Mouse (Mus musculus): ENCODE measurements around the gene Tk2. TPM values are rescaled to one million over a fixed set of nuclear protein-coding genes. Genes with fewer than 3 reads are reported as not detected.
"Not testable (repeated sequence)": the region's sequence is repeated elsewhere in the genome, so short reads cannot be mapped to it uniquely, and the experiment has no call there.

The Tk2 gene
- 17.2 and 18.0 TPM in 2 replicates for polyA plus RNA-seq (2011; ENCODE audit: insufficient read depth, insufficient read length, low read depth, missing spikeins)

DNA sequence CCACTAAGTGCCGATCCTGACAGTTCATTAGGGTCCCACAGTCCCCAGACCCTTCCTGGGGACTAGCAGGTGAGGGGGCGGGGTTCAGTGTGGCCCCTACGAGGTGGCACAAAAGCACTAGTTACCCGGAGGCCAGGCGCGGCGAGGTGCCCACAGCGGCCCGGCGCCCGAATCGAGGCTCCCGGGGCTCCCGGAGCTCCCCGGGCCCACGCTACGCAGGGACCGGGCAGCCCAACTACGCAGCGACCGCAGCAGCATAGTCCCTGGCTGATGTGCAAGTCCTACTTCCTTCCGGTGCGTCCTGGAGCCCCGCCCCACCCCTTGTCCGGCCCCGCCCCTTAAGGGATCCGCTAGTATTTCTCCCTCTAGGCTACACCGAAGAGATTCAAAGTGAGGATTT is at the start of gene Tk2:
Tk2 (minus strand) TSS at position 283 of the 400 bp plus-strand sequence.
- Histone ChIP-seq H3K4me1 (ENCODE audit: control insufficient read depth, insufficient read depth, low read length) (no peaks in the 10 kb centered on the region), H3K9me3 (replicated peaks; ENCODE audit: control insufficient read depth, insufficient read depth, low read length, poor library complexity, severe bottlenecking) (no peaks in the 10 kb centered on the region), H3K27me3 (ENCODE audit: control insufficient read depth, insufficient read depth, low read length, poor library complexity, severe bottlenecking) (no peaks in the 10 kb centered on the region), H3K4me3 (ENCODE audit: low read depth, low read length) (peak within 1 kb of the TSS; percentile 81), H3K9ac (ENCODE audit: low read depth, poor library complexity, severe bottlenecking) (peak within 1 kb of the TSS; percentile 84), H3K27ac (ENCODE audit: insufficient read depth, low read length) (no peak within 1 kb of the TSS), H3K36me3 (ENCODE audit: control insufficient read depth, insufficient read depth, low read length, poor library complexity, severe bottlenecking) (no peaks in the 10 kb centered on the region)
- TF ChIP-seq CTCF (IDR thresholded peaks at IDR 0.05; ENCODE audit: low read depth, low read length) (no peak), EP300 (IDR thresholded peaks at IDR 0.05; ENCODE audit: insufficient read depth, low read depth, low read length) (no peak), POLR2A (IDR thresholded peaks at IDR 0.05; ENCODE audit: insufficient read depth, low read length) (peak; percentile 32)

DNA sequence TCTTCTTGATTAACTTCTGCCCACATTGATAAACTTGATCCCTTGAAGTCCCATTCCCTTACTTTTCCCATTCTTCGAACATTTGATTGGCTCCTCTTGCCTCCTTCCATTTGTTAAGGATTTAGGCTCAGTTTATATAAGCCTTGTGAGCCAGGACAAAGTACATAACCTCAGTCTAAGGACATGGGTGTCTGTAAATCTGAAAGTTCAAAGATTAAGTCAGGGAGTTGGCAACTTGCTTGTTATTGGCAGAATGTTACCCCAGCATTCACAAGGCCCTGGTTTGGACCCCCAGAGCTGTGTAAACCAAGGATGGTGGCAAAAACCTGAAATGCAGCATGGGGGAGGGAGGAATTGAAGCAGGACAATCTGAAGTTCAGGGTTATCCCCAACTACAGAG is 46.0 kb upstream of the Tk2 start:
- Histone ChIP-seq H3K4me3 (ENCODE audit: low read depth, low read length) (no peak overlapping the region), H3K27me3 (ENCODE audit: control insufficient read depth, insufficient read depth, low read length, poor library complexity, severe bottlenecking) (no peaks in the 10 kb centered on the region), H3K9me3 (replicated peaks; ENCODE audit: control insufficient read depth, insufficient read depth, low read length, poor library complexity, severe bottlenecking) (peaks cover 13% of the 10 kb centered on the region), H3K9ac (ENCODE audit: low read depth, poor library complexity, severe bottlenecking) (no peak overlapping the region), H3K4me1 (ENCODE audit: control insufficient read depth, insufficient read depth, low read length) (no peaks in the 10 kb centered on the region), H3K27ac (ENCODE audit: insufficient read depth, low read length) (no peak overlapping the region), H3K36me3 (ENCODE audit: control insufficient read depth, insufficient read depth, low read length, poor library complexity, severe bottlenecking) (no peaks in the 10 kb centered on the region)
- TF ChIP-seq POLR2A (IDR thresholded peaks at IDR 0.05; ENCODE audit: insufficient read depth, low read length) = no peak
- TF ChIP-seq CTCF (IDR thresholded peaks at IDR 0.05; ENCODE audit: low read depth, low read length) = no peak
- no peak for TF ChIP-seq EP300 (IDR thresholded peaks at IDR 0.05; ENCODE audit: insufficient read depth, low read depth, low read length)

DNA sequence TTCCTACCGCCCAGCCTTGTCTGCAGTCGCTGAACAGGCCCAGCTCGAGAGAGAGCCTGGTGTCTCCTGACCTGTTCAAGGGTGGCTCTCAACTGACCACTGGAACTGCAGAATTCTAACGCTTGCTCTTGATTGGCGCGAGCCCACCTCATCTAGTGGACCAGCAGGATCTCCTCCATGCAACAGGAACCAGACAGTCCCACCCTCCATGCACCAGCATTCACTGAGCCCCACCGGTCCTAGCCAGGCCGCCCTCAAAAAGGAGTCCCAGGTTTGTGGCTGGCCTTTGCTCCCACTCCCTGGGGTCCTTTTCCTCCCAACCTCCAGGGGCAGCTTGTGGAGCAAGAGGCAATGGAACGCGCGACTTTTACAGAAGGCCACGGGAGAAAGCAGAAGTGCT is 44.7 kb upstream of the Tk2 start, which contains the start of gene Cmtm2a:
Cmtm2a (minus strand) TSS at position 101 of the 400 bp plus-strand sequence.
- H3K9ac ChIP-seq (ENCODE audit: low read depth, poor library complexity, severe bottlenecking); H3K27ac ChIP-seq (ENCODE audit: insufficient read depth, low read length); H3K4me3 ChIP-seq (ENCODE audit: low read depth, low read length); H3K9me3 ChIP-seq (replicated peaks; ENCODE audit: control insufficient read depth, insufficient read depth, low read length, poor library complexity, severe bottlenecking); H3K36me3 ChIP-seq (ENCODE audit: control insufficient read depth, insufficient read depth, low read length, poor library complexity, severe bottlenecking); H3K27me3 ChIP-seq (ENCODE audit: control insufficient read depth, insufficient read depth, low read length, poor library complexity, severe bottlenecking); H3K4me1 ChIP-seq (ENCODE audit: control insufficient read depth, insufficient read depth, low read length): not testable (repeated sequence)

DNA sequence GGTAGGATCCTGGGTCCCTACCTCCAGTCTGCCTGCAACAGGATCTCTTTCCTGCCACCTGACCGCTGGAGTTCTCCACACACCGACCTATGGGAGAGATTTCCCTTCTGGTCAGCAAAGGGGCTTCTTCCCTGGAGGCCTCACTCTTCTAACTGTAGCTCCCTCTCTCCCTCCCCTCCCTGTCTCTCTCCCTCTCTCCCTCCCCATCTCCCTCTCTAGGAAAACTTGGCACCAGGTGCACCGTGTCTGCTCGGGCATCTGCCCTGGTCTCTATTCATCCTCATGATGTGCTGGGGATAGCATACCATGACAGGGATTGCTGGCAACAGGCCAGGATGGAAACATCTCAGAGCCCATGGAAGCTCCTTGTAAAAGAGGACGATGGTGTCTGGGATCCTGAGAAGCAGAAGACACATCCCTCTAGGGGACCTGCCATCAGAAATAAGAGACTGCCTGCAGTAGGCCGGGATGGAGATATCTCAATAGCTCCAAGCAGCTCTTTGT is 20.6 kb upstream of the Tk2 start:
- no peaks in the 10 kb centered on the region for H3K27me3 ChIP-seq (ENCODE audit: control insufficient read depth, insufficient read depth, low read length, poor library complexity, severe bottlenecking)
- no peak overlapping the region for H3K9ac ChIP-seq (ENCODE audit: low read depth, poor library complexity, severe bottlenecking)
- TF ChIP-seq CTCF (IDR thresholded peaks at IDR 0.05; ENCODE audit: low read depth, low read length) = no peak
- TF ChIP-seq POLR2A (IDR thresholded peaks at IDR 0.05; ENCODE audit: insufficient read depth, low read length) = no peak
- no peak for TF ChIP-seq EP300 (IDR thresholded peaks at IDR 0.05; ENCODE audit: insufficient read depth, low read depth, low read length)
- no peaks in the 10 kb centered on the region for H3K36me3 ChIP-seq (ENCODE audit: control insufficient read depth, insufficient read depth, low read length, poor library complexity, severe bottlenecking)
- no peak overlapping the region for H3K27ac ChIP-seq (ENCODE audit: insufficient read depth, low read length)
- no peaks in the 10 kb centered on the region for H3K4me1 ChIP-seq (ENCODE audit: control insufficient read depth, insufficient read depth, low read length)
- H3K4me3 ChIP-seq (ENCODE audit: low read depth, low read length) = no peak overlapping the region
- H3K9me3 ChIP-seq (replicated peaks; ENCODE audit: control insufficient read depth, insufficient read depth, low read length, poor library complexity, severe bottlenecking) = peaks cover 27% of the 10 kb centered on the region

DNA sequence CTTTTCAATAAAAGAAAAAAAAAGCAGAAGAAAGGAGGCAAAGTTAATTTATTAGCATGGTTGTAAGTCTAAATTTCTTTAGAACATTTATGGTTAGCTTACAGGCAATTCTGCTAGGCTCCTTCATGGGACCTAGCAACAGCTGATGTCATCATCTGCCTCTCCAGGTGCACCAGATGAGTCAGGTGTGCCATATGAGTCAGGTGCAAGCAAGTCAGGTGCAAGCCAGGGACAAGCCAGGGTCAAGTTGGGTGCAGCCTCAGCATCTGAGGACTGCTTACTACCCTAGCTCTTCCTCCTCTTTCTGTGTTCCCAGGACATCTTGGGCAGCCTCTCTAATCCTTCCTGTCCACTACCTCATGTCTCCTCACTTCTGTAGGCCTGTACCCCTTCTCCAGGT is 20.0 kb upstream of the Tk2 start:
- Histone ChIP-seq H3K9me3 (replicated peaks; ENCODE audit: control insufficient read depth, insufficient read depth, low read length, poor library complexity, severe bottlenecking) (peaks cover 21% of the 10 kb centered on the region), H3K27me3 (ENCODE audit: control insufficient read depth, insufficient read depth, low read length, poor library complexity, severe bottlenecking) (no peaks in the 10 kb centered on the region), H3K36me3 (ENCODE audit: control insufficient read depth, insufficient read depth, low read length, poor library complexity, severe bottlenecking) (0 out of 2 replicates have a peak, but pooled peaks cover 2% of the 10 kb centered on the region), H3K4me3 (ENCODE audit: low read depth, low read length) (no peak overlapping the region), H3K9ac (ENCODE audit: low read depth, poor library complexity, severe bottlenecking) (no peak overlapping the region), H3K27ac (ENCODE audit: insufficient read depth, low read length) (no peak overlapping the region), H3K4me1 (ENCODE audit: control insufficient read depth, insufficient read depth, low read length) (no peaks in the 10 kb centered on the region)
- TF ChIP-seq EP300 (IDR thresholded peaks at IDR 0.05; ENCODE audit: insufficient read depth, low read depth, low read length) (no peak), CTCF (IDR thresholded peaks at IDR 0.05; ENCODE audit: low read depth, low read length) (no peak)

DNA sequence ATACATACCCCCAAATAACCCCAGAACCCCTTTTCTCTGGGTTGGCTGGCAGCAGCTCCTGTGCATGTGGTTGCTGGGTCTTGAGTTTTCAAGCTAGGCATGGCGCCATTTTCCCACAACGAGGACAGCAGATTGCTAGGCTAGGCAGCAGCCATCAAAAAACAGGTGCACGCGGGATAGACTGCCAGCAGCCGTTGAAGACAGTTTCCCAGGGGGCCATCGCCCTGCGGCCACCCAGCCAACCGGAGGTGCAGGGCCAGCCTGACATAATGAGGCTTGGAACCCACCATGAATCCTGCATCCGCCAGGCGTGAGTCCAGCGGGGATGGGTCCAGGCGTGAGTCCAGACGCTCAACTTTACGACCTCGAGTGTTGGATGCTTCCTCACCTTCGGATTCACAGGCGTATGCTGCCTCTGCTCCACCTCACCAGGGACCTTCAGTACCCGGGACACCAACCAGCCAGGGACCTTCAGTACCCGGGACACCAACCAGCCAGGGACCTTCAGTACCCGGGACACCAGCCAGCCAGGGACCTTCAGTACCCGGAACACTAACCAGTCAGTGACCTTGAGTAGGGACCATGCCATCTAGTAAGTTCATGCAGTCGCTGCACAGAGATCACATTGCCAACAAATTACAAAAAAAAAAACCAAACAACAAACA is 16.0 kb upstream of the Tk2 start:
- H3K9me3 ChIP-seq (replicated peaks; ENCODE audit: control insufficient read depth, insufficient read depth, low read length, poor library complexity, severe bottlenecking) = peaks cover 10% of the 10 kb centered on the region
- H3K4me1 ChIP-seq (ENCODE audit: control insufficient read depth, insufficient read depth, low read length) = not testable (repeated sequence)

DNA sequence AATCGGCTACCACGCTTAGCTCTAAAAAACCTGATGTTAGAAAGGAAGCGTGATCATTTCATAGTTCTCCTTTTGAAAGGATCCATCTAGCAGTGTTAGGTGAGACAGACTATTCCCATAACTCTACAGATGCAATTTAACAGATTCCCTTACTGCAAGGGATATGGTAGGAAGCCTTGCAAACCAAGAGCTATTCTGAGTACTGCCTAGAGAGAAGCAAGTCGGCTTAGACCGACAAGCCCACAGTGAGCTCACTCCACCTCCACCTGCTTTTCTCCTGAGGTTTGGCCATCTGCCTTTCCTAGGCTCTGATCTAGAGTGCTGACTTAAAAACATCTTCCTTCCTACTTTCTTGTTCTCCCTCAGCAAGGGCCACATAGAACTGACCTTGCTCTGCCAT is 13.4 kb upstream of the Tk2 start:
- H3K4me3 ChIP-seq (ENCODE audit: low read depth, low read length); H3K4me1 ChIP-seq (ENCODE audit: control insufficient read depth, insufficient read depth, low read length); H3K27ac ChIP-seq (ENCODE audit: insufficient read depth, low read length); H3K9ac ChIP-seq (ENCODE audit: low read depth, poor library complexity, severe bottlenecking); H3K36me3 ChIP-seq (ENCODE audit: control insufficient read depth, insufficient read depth, low read length, poor library complexity, severe bottlenecking); H3K27me3 ChIP-seq (ENCODE audit: control insufficient read depth, insufficient read depth, low read length, poor library complexity, severe bottlenecking); H3K9me3 ChIP-seq (replicated peaks; ENCODE audit: control insufficient read depth, insufficient read depth, low read length, poor library complexity, severe bottlenecking): not testable (repeated sequence)

More for the DNA sequence above, 16.0 kb upstream of the Tk2 start:
- not testable (repeated sequence) for H3K36me3 ChIP-seq (ENCODE audit: control insufficient read depth, insufficient read depth, low read length, poor library complexity, severe bottlenecking); H3K4me3 ChIP-seq (ENCODE audit: low read depth, low read length); H3K27me3 ChIP-seq (ENCODE audit: control insufficient read depth, insufficient read depth, low read length, poor library complexity, severe bottlenecking); H3K9ac ChIP-seq (ENCODE audit: low read depth, poor library complexity, severe bottlenecking); H3K27ac ChIP-seq (ENCODE audit: insufficient read depth, low read length)

All from ES-Bruce4 (cell line).